Mouse (Mus musculus) heart, embryonic 14.5 days (tissue): ENCODE measurements at regions not wholly inside any gene's neighbourhood (a gene's known extent, or its start where the extent isn't known, plus 50 kb on each side); places are given as distances from the start of the nearest gene placed in this dataset.

Experiments
- ATAC-seq: fragments of 200-750 bp; cut with Nextera tagmentation; 2 replicates; pipeline ENCODE4 v1.8.0; 2017; ENCODE audit warnings: low read depth, moderate TSS enrichment; ENCODE audit not compliant: insufficient number of reproducible peaks, insufficient read depth, low FRiP score
- H3K27ac ChIP-seq, 2 experiments: fragments of 200-500 bp in 1 of 2; fragments of 300-500 bp in 1 of 2; sonication (generic) in 1 of 2; replicated peaks in 1 of 2; 2 replicates each; pipeline ENCODE4 v1.5.1; 2012 to 2014; ENCODE audit warnings: low read depth in 2 of 2, low read length in 2 of 2, control low read depth in 1 of 2, mild to moderate bottlenecking in 1 of 2, mixed read lengths in 1 of 2; ENCODE audit not compliant: control insufficient read depth in 1 of 2, insufficient read depth in 1 of 2
- H3K27me3 ChIP-seq: fragments of 300-500 bp; sonication (generic); 2 replicates; pipeline ENCODE4 v1.6.1; 2014; ENCODE audit warnings: mild to moderate bottlenecking, low read length, control low read depth; ENCODE audit not compliant: control insufficient read depth, insufficient read depth
- H3K36me3 ChIP-seq: fragments of 300-500 bp; sonication (generic); 2 replicates; pipeline ENCODE4 v1.6.1; 2014; ENCODE audit warnings: mild to moderate bottlenecking, control low read depth, low read length, mixed read lengths; ENCODE audit not compliant: control insufficient read depth, insufficient read depth
- H3K4me1 ChIP-seq, 2 experiments: fragments of 200-500 bp in 1 of 2; fragments of 300-500 bp in 1 of 2; sonication (generic) in 1 of 2; 2 replicates each; pipeline ENCODE4 v1.6.1; 2012 to 2014; ENCODE audit warnings: low read length in 2 of 2, control low read depth in 1 of 2, mixed read lengths in 1 of 2; ENCODE audit not compliant: control insufficient read depth in 2 of 2, insufficient read depth in 2 of 2
- H3K4me2 ChIP-seq: fragments of 300-500 bp; sonication (generic); 2 replicates; pipeline ENCODE4 v1.6.1; 2014; ENCODE audit warnings: mild to moderate bottlenecking, low read length
- H3K4me3 ChIP-seq, 2 experiments: fragments of 200-500 bp in 1 of 2; fragments of 300-500 bp in 1 of 2; sonication (generic) in 1 of 2; 2 replicates each; pipeline ENCODE4 v1.5.1; 2012 to 2014; ENCODE audit warnings: low read length in 2 of 2, mild to moderate bottlenecking in 2 of 2, control low read depth in 1 of 2, low read depth in 1 of 2, moderate library complexity in 1 of 2; ENCODE audit not compliant: control insufficient read depth in 1 of 2, insufficient read depth in 1 of 2
- H3K9ac ChIP-seq: fragments of 300-500 bp; sonication (generic); 2 replicates; pipeline ENCODE4 v1.6.1; 2014; ENCODE audit warnings: mild to moderate bottlenecking, low read length
- H3K9me3 ChIP-seq: fragments of 300-500 bp; sonication (generic); 2 replicates; pipeline ENCODE4 v1.6.1; 2016; ENCODE audit warnings: low read length, control low read depth; ENCODE audit not compliant: control insufficient read depth
- WGBS: fragments of 180-500 bp; shearing (Covaris S2); extraction: QIAGEN DNeasy Blood & Tissue Kit; methylation state at CpG from one replicate; pipeline ENCODE4 v1.1.7; 2014; 5-methylcytosine and 5-hydroxymethylcytosine counted together

- H3K4me1 ChIP-seq: peaks cover 3% of the 10 kb centered on the region in 2 experiments; a peak in 3 of 4 replicates
These were observed 253.4 kb downstream of the Ajap1 start for GRCm38 (mm10) chr4:153229221-153229620.

GRCm38 (mm10) chr4:153227680-153228420, 254.8 kb downstream of the Ajap1 start:
- Histone ChIP-seq H3K4me3 (no peak overlapping the region), H3K27ac (no peak overlapping the region), H3K9me3 (no peaks in the 10 kb centered on the region), H3K4me1 (peaks cover 3% of the 10 kb centered on the region in 2 experiments; a peak in 3 of 4 replicates), H3K27me3 (no peaks in the 10 kb centered on the region), H3K36me3 (no peaks in the 10 kb centered on the region), H3K9ac (no peak overlapping the region), H3K4me2 (no peak overlapping the region)
- no peak for ATAC-seq
- WGBS: 16% methylated on average over 13 of the region's 13 CpGs

More at GRCm38 (mm10) chr4:153229221-153229620, 253.4 kb downstream of the Ajap1 start:
- 62% methylated on average over 5 of the region's 5 CpGs for WGBS
- Histone ChIP-seq H3K9ac (no peak overlapping the region), H3K36me3 (no peaks in the 10 kb centered on the region), H3K27ac (no peak overlapping the region), H3K27me3 (no peaks in the 10 kb centered on the region), H3K4me3 (no peak overlapping the region), H3K4me2 (no peak overlapping the region), H3K9me3 (0 out of 2 replicates have a peak, but pooled peaks cover 3% of the 10 kb centered on the region)
- no peak for ATAC-seq

- no peak overlapping the region for H3K4me2 ChIP-seq
- H3K4me1 ChIP-seq: peaks cover 6 to 7% of the 10 kb centered on the region in 2 experiments; a peak in 3 of 4 replicates
- H3K4me3 ChIP-seq: no peak overlapping the region
- no peaks in the 10 kb centered on the region for H3K9me3 ChIP-seq
- no peaks in the 10 kb centered on the region for H3K27me3 ChIP-seq
- H3K27ac ChIP-seq: no peak overlapping the region
- no peak overlapping the region for H3K9ac ChIP-seq
- WGBS: 29% methylated on average over 6 of the region's 6 CpGs
- H3K36me3 ChIP-seq: no peaks in the 10 kb centered on the region
- ATAC-seq: no peak
These were observed 257.9 kb downstream of the Ajap1 start for GRCm38 (mm10) chr4:153224618-153225177.

GRCm38 (mm10) chr4:153223019-153223418, 259.6 kb downstream of the Ajap1 start:
- 71% methylated on average over 5 of the region's 5 CpGs for WGBS
- Histone ChIP-seq H3K4me1 (peaks cover 6 to 7% of the 10 kb centered on the region in 2 experiments; a peak in 3 of 4 replicates), H3K9me3 (no peaks in the 10 kb centered on the region), H3K27ac (no peak overlapping the region), H3K27me3 (no peaks in the 10 kb centered on the region), H3K9ac (no peak overlapping the region), H3K4me3 (no peak overlapping the region), H3K36me3 (no peaks in the 10 kb centered on the region), H3K4me2 (no peak overlapping the region)
- ATAC-seq: no peak

- Histone ChIP-seq H3K4me2 (no peak overlapping the region), H3K9me3 (no peaks in the 10 kb centered on the region), H3K27ac (no peak overlapping the region), H3K4me1 (peaks cover 3 to 7% of the 10 kb centered on the region in 2 experiments; a peak in 3 of 4 replicates), H3K9ac (no peak overlapping the region), H3K36me3 (no peaks in the 10 kb centered on the region), H3K27me3 (no peaks in the 10 kb centered on the region), H3K4me3 (no peak overlapping the region)
- no peak for ATAC-seq
- 33% methylated on average over 5 of the region's 6 CpGs for WGBS
These were observed 262.1 kb downstream of the Ajap1 start for GRCm38 (mm10) chr4:153220485-153220884.

GRCm38 (mm10) chr4:153220074-153220473, 262.5 kb downstream of the Ajap1 start:
- peak overlapping the region in 1 of 2 experiments; percentile 8; a peak in 1 of 4 replicates for H3K27ac ChIP-seq
- H3K36me3 ChIP-seq: no peaks in the 10 kb centered on the region
- H3K9ac ChIP-seq: no peak overlapping the region
- no peaks in the 10 kb centered on the region for H3K9me3 ChIP-seq
- WGBS: 17% methylated on average over 7 of the region's 7 CpGs
- ATAC-seq: no peak
- no peaks in the 10 kb centered on the region for H3K27me3 ChIP-seq
- peaks cover 3 to 7% of the 10 kb centered on the region in 2 experiments; a peak in 3 of 4 replicates for H3K4me1 ChIP-seq
- H3K4me3 ChIP-seq: no peak overlapping the region
- no peak overlapping the region for H3K4me2 ChIP-seq

GRCm38 (mm10) chr4:153217541-153217980, 265.1 kb downstream of the Ajap1 start:
- 43% methylated on average over 9 of the region's 9 CpGs for WGBS
- Histone ChIP-seq H3K4me2 (no peak overlapping the region), H3K27ac (no peak overlapping the region), H3K9me3 (no peaks in the 10 kb centered on the region), H3K27me3 (no peaks in the 10 kb centered on the region), H3K4me3 (no peak overlapping the region), H3K4me1 (peaks cover 3% of the 10 kb centered on the region in 2 experiments; a peak in 2 of 4 replicates), H3K36me3 (no peaks in the 10 kb centered on the region), H3K9ac (no peak overlapping the region)
- ATAC-seq: no peak
